Mouse (Mus musculus) kidney, postnatal 0 days (tissue): Measurements from ENCODE around the gene Adgrl3. TPM values are rescaled to one million over a fixed set of nuclear protein-coding genes. Genes with fewer than 3 reads are reported as not detected.

Source experiments
- ATAC-seq: fragments of 200-750 bp; cut with Nextera tagmentation; replicated peaks from 2 replicates; pipeline ENCODE4 v1.8.0; 2017; ENCODE audit warnings: low read depth, moderate number of reproducible peaks, moderate TSS enrichment, moderate library complexity; ENCODE audit not compliant: low FRiP score
- DNase-seq: peaks from one replicate; pipeline ENCODE4 v3.0.0-alpha.2; 2016; ENCODE audit warnings: low spot score
- H3K27ac ChIP-seq: fragments of 300-500 bp; sonication (generic); 2 replicates; pipeline ENCODE4 v1.5.1; 2014; ENCODE audit warnings: mild to moderate bottlenecking
- H3K27me3 ChIP-seq: fragments of 300-500 bp; sonication (generic); 2 replicates; pipeline ENCODE4 v1.6.1; 2014; ENCODE audit warnings: low read length, mixed read lengths; ENCODE audit not compliant: insufficient read depth
- H3K36me3 ChIP-seq: fragments of 300-500 bp; sonication (generic); 2 replicates; pipeline ENCODE4 v1.6.1; 2014; ENCODE audit warnings: low read length, mixed read lengths; ENCODE audit not compliant: insufficient read depth
- H3K4me1 ChIP-seq: fragments of 300-500 bp; sonication (generic); replicated peaks from 2 replicates; pipeline ENCODE4 v1.6.1; 2014; ENCODE audit warnings: antibody characterized with exemption, low read length, mixed read lengths; ENCODE audit not compliant: insufficient read depth
- H3K4me2 ChIP-seq: fragments of 300-500 bp; sonication (generic); 2 replicates; pipeline ENCODE4 v1.6.1; 2014; ENCODE audit warnings: mild to moderate bottlenecking, low read length, moderate library complexity, mixed read lengths
- H3K4me3 ChIP-seq: fragments of 300-500 bp; sonication (generic); replicated peaks from 2 replicates; pipeline ENCODE4 v1.5.1; 2014; ENCODE audit warnings: low read depth, low read length
- H3K9ac ChIP-seq: fragments of 300-500 bp; sonication (generic); 2 replicates; pipeline ENCODE4 v1.6.1; 2014; ENCODE audit warnings: low read depth, low read length
- H3K9me3 ChIP-seq: fragments of 300-500 bp; sonication (generic); replicated peaks from 2 replicates; pipeline ENCODE4 v1.6.1; 2016; ENCODE audit warnings: low read length, inconsistent platforms, mixed read lengths
- CTCF ChIP-seq: IDR thresholded peaks from 2 replicates; pipeline ENCODE4 v1.5.1; 2016; ENCODE audit warnings: antibody characterized with exemption, low read depth, mild to moderate bottlenecking, moderate library complexity
- WGBS: fragments of 180-500 bp; shearing (Covaris S2); extraction: QIAGEN DNeasy Blood & Tissue Kit; methylation state at CpG from one replicate; pipeline ENCODE4 v1.1.7; 2014; 5-methylcytosine and 5-hydroxymethylcytosine counted together
- polyA plus RNA-seq: library from polyadenylated mRNA; unstranded; fragments of >200 nt; fragmentation: Nextera tagmentation; extraction: Ambion mirVana; gene quantifications from 2 replicates; pipeline ENCODE4 v1.2.1, GENCODE M21; 2015

Gene Adgrl3
- polyA plus RNA-seq, 1 experiment from 2014 or later: 8.8 TPM

GRCm38 (mm10) chr5:81593396-81593995 lies 573.6 kb downstream of the Adgrl3 start:
- H3K27me3 ChIP-seq: no peaks in the 10 kb centered on the region
- H3K4me3 ChIP-seq: no peak overlapping the region
- no peaks in the 10 kb centered on the region for H3K9me3 ChIP-seq
- no peak overlapping the region for H3K27ac ChIP-seq
- H3K36me3 ChIP-seq: no peaks in the 10 kb centered on the region
- no peaks in the 10 kb centered on the region for H3K4me1 ChIP-seq
- TF ChIP-seq CTCF: no peak
- H3K9ac ChIP-seq: no peak overlapping the region
- DNase-seq (no peak), ATAC-seq (no peak)
- WGBS: 83% methylated on average over 1 of the region's 1 CpGs
- H3K4me2 ChIP-seq: no peak overlapping the region

- Histone ChIP-seq H3K4me2 (no peak overlapping the region), H3K4me1 (no peaks in the 10 kb centered on the region), H3K27ac (no peak overlapping the region), H3K4me3 (no peak overlapping the region), H3K9me3 (no peaks in the 10 kb centered on the region), H3K36me3 (no peaks in the 10 kb centered on the region), H3K27me3 (no peaks in the 10 kb centered on the region), H3K9ac (no peak overlapping the region)
- no peak for ATAC-seq
- WGBS: 33% methylated on average over 6 of the region's 6 CpGs
- DNase-seq: no peak
- TF ChIP-seq CTCF: no peak
These were observed 578.1 kb downstream of the Adgrl3 start for GRCm38 (mm10) chr5:81598041-81598440.

- ATAC-seq (no peak), DNase-seq (no peak)
- no peaks in the 10 kb centered on the region for H3K9me3 ChIP-seq
- no peak for TF ChIP-seq CTCF
- WGBS: 95% methylated on average over 4 of the region's 4 CpGs
- H3K4me2 ChIP-seq: no peak overlapping the region
- no peak overlapping the region for H3K4me3 ChIP-seq
- no peaks in the 10 kb centered on the region for H3K27me3 ChIP-seq
- no peaks in the 10 kb centered on the region for H3K36me3 ChIP-seq
- H3K9ac ChIP-seq: no peak overlapping the region
- no peaks in the 10 kb centered on the region for H3K4me1 ChIP-seq
- no peak overlapping the region for H3K27ac ChIP-seq
These were observed 583.0 kb downstream of the Adgrl3 start for GRCm38 (mm10) chr5:81602889-81603288.

- H3K36me3 ChIP-seq: no peaks in the 10 kb centered on the region
- no peaks in the 10 kb centered on the region for H3K9me3 ChIP-seq
- H3K9ac ChIP-seq: no peak overlapping the region
- H3K4me1 ChIP-seq: no peaks in the 10 kb centered on the region
- no peak overlapping the region for H3K4me2 ChIP-seq
- H3K27me3 ChIP-seq: no peaks in the 10 kb centered on the region
- no peak overlapping the region for H3K4me3 ChIP-seq
- DNase-seq: no peak
- no peak for ATAC-seq
- no peak overlapping the region for H3K27ac ChIP-seq
- WGBS: 80% methylated on average over 1 of the region's 1 CpGs
- TF ChIP-seq CTCF: no peak
These were observed 585.7 kb downstream of the Adgrl3 start for GRCm38 (mm10) chr5:81605646-81606045.

- Histone ChIP-seq H3K4me2 (no peak overlapping the region), H3K9me3 (no peaks in the 10 kb centered on the region), H3K36me3 (no peaks in the 10 kb centered on the region), H3K27ac (no peak overlapping the region), H3K9ac (no peak overlapping the region), H3K4me1 (0 out of 2 replicates have a peak, but pooled peaks cover 3% of the 10 kb centered on the region), H3K4me3 (no peak overlapping the region), H3K27me3 (no peaks in the 10 kb centered on the region)
- ATAC-seq (no peak), DNase-seq (no peak)
- TF ChIP-seq CTCF: no peak
- WGBS: 71% methylated on average over 5 of the region's 5 CpGs
These were observed 590.3 kb downstream of the Adgrl3 start for GRCm38 (mm10) chr5:81610223-81610622.

GRCm38 (mm10) chr5:81614674-81615073 lies 594.7 kb downstream of the Adgrl3 start:
- ATAC-seq: no peak
- no peaks in the 10 kb centered on the region for H3K9me3 ChIP-seq
- no peak overlapping the region for H3K9ac ChIP-seq
- H3K4me2 ChIP-seq: no peak overlapping the region
- no peaks in the 10 kb centered on the region for H3K36me3 ChIP-seq
- 0 out of 2 replicates have a peak, but pooled peaks cover 3% of the 10 kb centered on the region for H3K4me1 ChIP-seq
- no peak for TF ChIP-seq CTCF
- H3K27ac ChIP-seq: no peak overlapping the region
- DNase-seq: peak; percentile 15
- H3K27me3 ChIP-seq: no peaks in the 10 kb centered on the region
- H3K4me3 ChIP-seq: no peak overlapping the region
- 53% methylated on average over 4 of the region's 4 CpGs for WGBS

- no peak for TF ChIP-seq CTCF
- Histone ChIP-seq H3K4me1 (no peaks in the 10 kb centered on the region), H3K9ac (no peak overlapping the region), H3K27me3 (no peaks in the 10 kb centered on the region), H3K9me3 (no peaks in the 10 kb centered on the region), H3K4me3 (no peak overlapping the region), H3K4me2 (no peak overlapping the region), H3K36me3 (no peaks in the 10 kb centered on the region), H3K27ac (no peak overlapping the region)
- ATAC-seq: no peak
- WGBS: 79% methylated on average over 5 of the region's 5 CpGs
- DNase-seq: no peak
These were observed 601.2 kb downstream of the Adgrl3 start for GRCm38 (mm10) chr5:81621106-81621505.
